Mouse (Mus musculus): Measurements from ENCODE around the gene Uba52. TPM values are rescaled to one million over a fixed set of nuclear protein-coding genes. Genes with fewer than 3 reads are reported as not detected.

Uba52 gene
- total and polyA plus RNA-seq, 3 experiments: 1,322 to 4,646 (median 3,572) TPM

- H3K27me3 ChIP-seq (ENCODE audit: insufficient read depth, low read length): no peaks in the 10 kb centered on the region
- ATAC-seq (ENCODE audit: extremely low read depth, insufficient number of reproducible peaks, low FRiP score, poor library complexity, severe bottlenecking) (no peak), DNase-seq (ENCODE audit: low spot score) (no peak)
- peaks cover 7% of the 10 kb centered on the region for H3K9me3 ChIP-seq (replicated peaks)
- TF ChIP-seq TAL1 (conservative IDR thresholded peaks at IDR 0.05; ENCODE audit: low read depth, low read length): no peak
- no peak for TF ChIP-seq CTCF (IDR thresholded peaks at IDR 0.05; ENCODE audit: low read depth, low read length)
- TF ChIP-seq GATA1 (IDR thresholded peaks at IDR 0.05; ENCODE audit: borderline replicate concordance, low read length): no peak
- TF ChIP-seq GATA2 (IDR thresholded peaks at IDR 0.05; ENCODE audit: borderline replicate concordance, low read depth, low read length): no peak
- no peak for TF ChIP-seq POLR2AphosphoS5 (IDR thresholded peaks at IDR 0.05; ENCODE audit: insufficient replicate concordance, low read depth, low read length)
- peaks cover 94% of the 10 kb centered on the region for H3K36me3 ChIP-seq (replicated peaks)
- no peak overlapping the region for H3K4me3 ChIP-seq (ENCODE audit: low read depth, low read length)
- H3K4me1 ChIP-seq (ENCODE audit: insufficient read depth, low read depth, low read length): peaks cover 35% of the 10 kb centered on the region
These were observed 47.3 kb downstream of the Uba52 start for GRCm38 (mm10) chr8:70463306-70463705.

- peaks cover 7% of the 10 kb centered on the region for H3K9me3 ChIP-seq (replicated peaks)
- no peaks in the 10 kb centered on the region for H3K27me3 ChIP-seq (ENCODE audit: insufficient read depth, low read length)
- H3K4me3 ChIP-seq (ENCODE audit: low read depth, low read length): no peak overlapping the region
- ATAC-seq (ENCODE audit: extremely low read depth, insufficient number of reproducible peaks, low FRiP score, poor library complexity, severe bottlenecking) (no peak), DNase-seq (ENCODE audit: low spot score) (no peak)
- H3K36me3 ChIP-seq (replicated peaks): peaks cover 94% of the 10 kb centered on the region
- peaks cover 34% of the 10 kb centered on the region for H3K4me1 ChIP-seq (ENCODE audit: insufficient read depth, low read depth, low read length)
- TF ChIP-seq POLR2AphosphoS5 (IDR thresholded peaks at IDR 0.05; ENCODE audit: insufficient replicate concordance, low read depth, low read length): no peak
- TF ChIP-seq TAL1 (conservative IDR thresholded peaks at IDR 0.05; ENCODE audit: low read depth, low read length): no peak
- TF ChIP-seq CTCF (IDR thresholded peaks at IDR 0.05; ENCODE audit: low read depth, low read length): no peak
- TF ChIP-seq GATA1 (IDR thresholded peaks at IDR 0.05; ENCODE audit: borderline replicate concordance, low read length): no peak
- TF ChIP-seq GATA2 (IDR thresholded peaks at IDR 0.05; ENCODE audit: borderline replicate concordance, low read depth, low read length): no peak
These were observed 48.1 kb downstream of the Uba52 start for GRCm38 (mm10) chr8:70462516-70462813.

GRCm38 (mm10) chr8:70461765-70462515, 48.7 kb downstream of the Uba52 start:
- H3K9me3 ChIP-seq (replicated peaks): peaks cover 7% of the 10 kb centered on the region
- H3K36me3 ChIP-seq (replicated peaks): peaks cover 94% of the 10 kb centered on the region
- H3K4me1 ChIP-seq (ENCODE audit: insufficient read depth, low read depth, low read length): peaks cover 35% of the 10 kb centered on the region
- no peak overlapping the region for H3K4me3 ChIP-seq (ENCODE audit: low read depth, low read length)
- ATAC-seq (ENCODE audit: extremely low read depth, insufficient number of reproducible peaks, low FRiP score, poor library complexity, severe bottlenecking): no peak
- TF ChIP-seq TAL1 (conservative IDR thresholded peaks at IDR 0.05; ENCODE audit: low read depth, low read length) (no peak), GATA2 (IDR thresholded peaks at IDR 0.05; ENCODE audit: borderline replicate concordance, low read depth, low read length) (no peak), POLR2AphosphoS5 (IDR thresholded peaks at IDR 0.05; ENCODE audit: insufficient replicate concordance, low read depth, low read length) (no peak), CTCF (IDR thresholded peaks at IDR 0.05; ENCODE audit: low read depth, low read length) (no peak), GATA1 (IDR thresholded peaks at IDR 0.05; ENCODE audit: borderline replicate concordance, low read length) (no peak)
- no peaks in the 10 kb centered on the region for H3K27me3 ChIP-seq (ENCODE audit: insufficient read depth, low read length)
- DNase-seq (ENCODE audit: low spot score): no peak

GRCm38 (mm10) chr8:70460606-70461005, 50.0 kb downstream of the Uba52 start:
- H3K36me3 ChIP-seq (replicated peaks): peaks cover 94% of the 10 kb centered on the region
- H3K27me3 ChIP-seq (ENCODE audit: insufficient read depth, low read length): no peaks in the 10 kb centered on the region
- DNase-seq (ENCODE audit: low spot score): no peak
- TF ChIP-seq GATA2 (IDR thresholded peaks at IDR 0.05; ENCODE audit: borderline replicate concordance, low read depth, low read length) (no peak), TAL1 (conservative IDR thresholded peaks at IDR 0.05; ENCODE audit: low read depth, low read length) (no peak), CTCF (IDR thresholded peaks at IDR 0.05; ENCODE audit: low read depth, low read length) (no peak), GATA1 (IDR thresholded peaks at IDR 0.05; ENCODE audit: borderline replicate concordance, low read length) (no peak), POLR2AphosphoS5 (IDR thresholded peaks at IDR 0.05; ENCODE audit: insufficient replicate concordance, low read depth, low read length) (no peak)
- H3K9me3 ChIP-seq (replicated peaks): peaks cover 7% of the 10 kb centered on the region
- no peak for ATAC-seq (ENCODE audit: extremely low read depth, insufficient number of reproducible peaks, low FRiP score, poor library complexity, severe bottlenecking)
- peaks cover 43% of the 10 kb centered on the region for H3K4me1 ChIP-seq (ENCODE audit: insufficient read depth, low read depth, low read length)
- H3K4me3 ChIP-seq (ENCODE audit: low read depth, low read length): no peak overlapping the region

GRCm38 (mm10) chr8:70460199-70460598, 50.4 kb downstream of the Uba52 start:
- ATAC-seq (ENCODE audit: extremely low read depth, insufficient number of reproducible peaks, low FRiP score, poor library complexity, severe bottlenecking) (no peak), DNase-seq (ENCODE audit: low spot score) (no peak)
- TF ChIP-seq GATA1 (IDR thresholded peaks at IDR 0.05; ENCODE audit: borderline replicate concordance, low read length) (no peak), TAL1 (conservative IDR thresholded peaks at IDR 0.05; ENCODE audit: low read depth, low read length) (no peak), POLR2AphosphoS5 (IDR thresholded peaks at IDR 0.05; ENCODE audit: insufficient replicate concordance, low read depth, low read length) (no peak), GATA2 (IDR thresholded peaks at IDR 0.05; ENCODE audit: borderline replicate concordance, low read depth, low read length) (no peak), CTCF (IDR thresholded peaks at IDR 0.05; ENCODE audit: low read depth, low read length) (no peak)
- H3K27me3 ChIP-seq (ENCODE audit: insufficient read depth, low read length): no peaks in the 10 kb centered on the region
- peaks cover 94% of the 10 kb centered on the region for H3K36me3 ChIP-seq (replicated peaks)
- peaks cover 7% of the 10 kb centered on the region for H3K9me3 ChIP-seq (replicated peaks)
- no peak overlapping the region for H3K4me3 ChIP-seq (ENCODE audit: low read depth, low read length)
- H3K4me1 ChIP-seq (ENCODE audit: insufficient read depth, low read depth, low read length): peaks cover 43% of the 10 kb centered on the region

- DNase-seq (ENCODE audit: low spot score) (no peak), ATAC-seq (ENCODE audit: extremely low read depth, insufficient number of reproducible peaks, low FRiP score, poor library complexity, severe bottlenecking) (no peak)
- peaks cover 7% of the 10 kb centered on the region for H3K9me3 ChIP-seq (replicated peaks)
- peaks cover 41% of the 10 kb centered on the region for H3K4me1 ChIP-seq (ENCODE audit: insufficient read depth, low read depth, low read length)
- H3K36me3 ChIP-seq (replicated peaks): peaks cover 92% of the 10 kb centered on the region
- TF ChIP-seq GATA2 (IDR thresholded peaks at IDR 0.05; ENCODE audit: borderline replicate concordance, low read depth, low read length): no peak
- no peak for TF ChIP-seq CTCF (IDR thresholded peaks at IDR 0.05; ENCODE audit: low read depth, low read length)
- H3K27me3 ChIP-seq (ENCODE audit: insufficient read depth, low read length): no peaks in the 10 kb centered on the region
- no peak overlapping the region for H3K4me3 ChIP-seq (ENCODE audit: low read depth, low read length)
These were observed 51.0 kb downstream of the Uba52 start for GRCm38 (mm10) chr8:70459636-70460035.
